Mouse (Mus musculus): ENCODE measurements at regions not wholly inside any gene's neighbourhood (a gene's known extent, or its start where the extent isn't known, plus 50 kb on each side); places are given as distances from the start of the nearest gene placed in this dataset.

DNA sequence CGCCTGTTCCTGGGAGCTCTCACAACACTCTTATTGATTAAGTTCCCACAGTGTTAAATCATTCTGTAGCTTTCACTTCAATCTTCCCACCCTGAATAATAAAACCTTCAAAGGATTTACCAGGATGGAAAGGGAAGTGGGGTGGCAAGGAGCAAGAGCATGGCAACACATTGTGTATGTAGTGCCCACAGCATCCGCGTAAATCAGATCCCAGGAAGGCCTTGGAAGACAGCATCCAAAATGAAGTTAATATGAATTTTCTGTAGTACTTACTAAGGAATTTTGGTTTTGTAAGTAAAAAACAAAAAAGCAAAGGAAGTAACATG lies 282.3 kb upstream of the Mms22l start:
- Histone ChIP-seq H3K36me3 (replicated peaks in 1 of 2; ENCODE audit: control insufficient read depth in 1 of 2, insufficient read depth in 1 of 2, low read length in 1 of 2) (no peaks in the 10 kb centered on the region), H3K4me3 (replicated peaks in 1 of 3; ENCODE audit: low read depth in 2 of 3, low read length in 2 of 3, poor library complexity in 1 of 3) (no peak overlapping the region), H3K79me2 (replicated peaks; ENCODE audit: control insufficient read depth, extremely low read depth, insufficient read depth, poor library complexity, severe bottlenecking) (no peaks in the 10 kb centered on the region), H3K4me1 (ENCODE audit: control insufficient read depth in 1 of 2, insufficient read depth in 2 of 2) (no peaks in the 10 kb centered on the region), H3K9me3 (replicated peaks; ENCODE audit: low read length) (no peaks in the 10 kb centered on the region), H3K27me3 (replicated peaks) (no peaks in the 10 kb centered on the region), H3K4me2 (ENCODE audit: insufficient read depth, low read depth, poor library complexity, severe bottlenecking) (no peak overlapping the region), H3K27ac (ENCODE audit: insufficient read depth, low read depth) (no peak overlapping the region), H3K9ac (ENCODE audit: insufficient read depth, low read depth) (no peak overlapping the region)
- in situ Hi-C loops (cut with MboI; ENCODE audit: low pct_ligation_motif_present, low pct_unique_long_range_greater_than_20kb, low sequenced_read_pairs) = no loop called here
- TF ChIP-seq ETS1 (conservative IDR thresholded peaks at IDR 0.05; ENCODE audit: low read depth, low read length) (no peak), ZMIZ1 (IDR thresholded peaks at IDR 0.05; ENCODE audit: low read depth, low read length) (no peak), USF1 (IDR thresholded peaks at IDR 0.05; ENCODE audit: low read depth, low read length) (no peak), RCOR1 (conservative IDR thresholded peaks at IDR 0.05; ENCODE audit: low read depth, low read length) (no peak), SIN3A (IDR thresholded peaks at IDR 0.05; ENCODE audit: low read length) (no peak)
- no peak for DNase-seq (ENCODE audit: extremely low read depth)
- dilution Hi-C loops (cut with MboI; ENCODE audit: extremely low pct_ligation_motif_present, extremely low pct_unique_long_range_greater_than_20kb, low sequenced_read_pairs) = no loop called here

DNA sequence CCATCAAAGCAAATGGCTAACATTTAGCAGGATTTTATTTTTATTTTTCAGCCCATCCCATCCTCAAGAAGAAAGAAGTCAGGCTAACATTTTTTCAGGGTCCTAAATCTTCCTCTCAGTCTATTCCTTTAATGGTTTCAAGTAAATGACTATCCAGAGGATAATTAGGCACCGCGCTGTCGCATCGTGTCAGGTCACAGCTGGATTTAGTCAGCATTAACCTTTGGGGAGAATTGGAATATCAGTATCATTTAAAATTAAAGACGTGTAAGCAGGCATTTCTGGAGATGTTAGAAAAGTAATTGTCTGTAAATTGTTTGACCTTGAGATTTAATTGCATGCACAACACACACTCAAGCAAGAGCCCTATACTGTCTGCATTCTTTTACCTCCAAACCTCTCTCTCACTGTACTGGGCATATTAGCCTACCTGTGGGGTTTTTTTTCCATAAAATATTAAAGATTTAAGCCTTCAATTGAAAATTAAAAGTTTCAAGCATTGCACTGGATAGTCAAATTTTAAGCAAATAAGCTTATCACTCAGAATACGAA lies 277.8 kb upstream of the Mms22l start:
- H3K27me3 ChIP-seq (replicated peaks) = no peaks in the 10 kb centered on the region
- no peaks in the 10 kb centered on the region for H3K9me3 ChIP-seq (replicated peaks; ENCODE audit: low read length)
- no peak overlapping the region for H3K4me3 ChIP-seq (replicated peaks in 1 of 3; ENCODE audit: low read depth in 2 of 3, low read length in 2 of 3, poor library complexity in 1 of 3)
- no peak overlapping the region for H3K4me2 ChIP-seq (ENCODE audit: insufficient read depth, low read depth, poor library complexity, severe bottlenecking)
- no peak for DNase-seq (ENCODE audit: extremely low read depth)
- H3K9ac ChIP-seq (ENCODE audit: insufficient read depth, low read depth) = no peak overlapping the region
- TF ChIP-seq NELFE (IDR thresholded peaks at IDR 0.05; ENCODE audit: low read depth, low read length) (no peak), MAZ (IDR thresholded peaks at IDR 0.05; ENCODE audit: low read depth, low read length) (no peak), NRF1 (IDR thresholded peaks at IDR 0.05; ENCODE audit: low read depth, low read length) (no peak), JUN (IDR thresholded peaks at IDR 0.05; ENCODE audit: insufficient read depth, low read depth, low read length) (no peak), GABPA (IDR thresholded peaks at IDR 0.05; ENCODE audit: insufficient replicate concordance, low read depth, low read length) (no peak), ZNF384 (IDR thresholded peaks at IDR 0.05; ENCODE audit: low read depth, low read length) (no peak), ELF1 (IDR thresholded peaks at IDR 0.05; ENCODE audit: low read depth, low read length) (no peak), SMC3 (IDR thresholded peaks at IDR 0.05; ENCODE audit: low read depth, low read length) (no peak), RAD21 (IDR thresholded peaks at IDR 0.05; ENCODE audit: low read depth, low read length) (no peak), CTCF (conservative IDR thresholded peaks at IDR 0.05 in 1 of 2, IDR thresholded peaks at IDR 0.05 in 1 of 2; ENCODE audit: low read depth in 2 of 2, low read length in 2 of 2) (no peak), TCF12 (IDR thresholded peaks at IDR 0.05; ENCODE audit: low read depth, low read length) (no peak), MXI1 (IDR thresholded peaks at IDR 0.05; ENCODE audit: low read depth, low read length) (no peak), ZKSCAN1 (IDR thresholded peaks at IDR 0.05; ENCODE audit: borderline replicate concordance, low read depth, low read length) (no peak)
- dilution Hi-C loops (cut with MboI; ENCODE audit: extremely low pct_ligation_motif_present, extremely low pct_unique_long_range_greater_than_20kb, low sequenced_read_pairs) (no loop called here), in situ Hi-C loops (cut with MboI; ENCODE audit: low pct_ligation_motif_present, low pct_unique_long_range_greater_than_20kb, low sequenced_read_pairs) (no loop called here)
- no peak overlapping the region for H3K27ac ChIP-seq (ENCODE audit: insufficient read depth, low read depth)
- H3K79me2 ChIP-seq (replicated peaks; ENCODE audit: control insufficient read depth, extremely low read depth, insufficient read depth, poor library complexity, severe bottlenecking) = no peaks in the 10 kb centered on the region
- H3K36me3 ChIP-seq (replicated peaks in 1 of 2; ENCODE audit: control insufficient read depth in 1 of 2, insufficient read depth in 1 of 2, low read length in 1 of 2) = no peaks in the 10 kb centered on the region
- no peaks in the 10 kb centered on the region for H3K4me1 ChIP-seq (ENCODE audit: control insufficient read depth in 1 of 2, insufficient read depth in 2 of 2)
